Mouse (Mus musculus): Measurements from ENCODE around the gene Rhbdl3.

- TF ChIP-seq HCFC1 (IDR thresholded peaks at IDR 0.05; ENCODE audit: borderline replicate concordance, insufficient read depth, low read length) (no peak), MAFK (IDR thresholded peaks at IDR 0.05; ENCODE audit: insufficient read depth, low read depth, low read length) (no peak)
Measured at GRCm38 (mm10) chr11:80291004-80291403, 9.7 kb upstream of the Rhbdl3 start.
